Mouse (Mus musculus) layer of hippocampus, adult 8-10 months (tissue): ENCODE data around the gene Retnla. TPM values are rescaled to one million over a fixed set of nuclear protein-coding genes. Genes with fewer than 3 reads are reported as not detected.
"Not testable (repeated sequence)": the region's sequence is repeated elsewhere in the genome, so short reads cannot be mapped to it uniquely, and the experiment has no call there.

ENCODE experiments used
- DNase-seq, 2 experiments: peaks; one replicate each; pipeline ENCODE4 v3.0.0; 2022; ENCODE audit warnings: low spot score in 2 of 2
- total RNA-seq, 4 experiments: library from RNA; stranded (reverse); gene quantifications; 2 replicates each; pipeline ENCODE4 v1.2.4; 2022

The Retnla gene
- total RNA-seq, result not detected

DNA sequence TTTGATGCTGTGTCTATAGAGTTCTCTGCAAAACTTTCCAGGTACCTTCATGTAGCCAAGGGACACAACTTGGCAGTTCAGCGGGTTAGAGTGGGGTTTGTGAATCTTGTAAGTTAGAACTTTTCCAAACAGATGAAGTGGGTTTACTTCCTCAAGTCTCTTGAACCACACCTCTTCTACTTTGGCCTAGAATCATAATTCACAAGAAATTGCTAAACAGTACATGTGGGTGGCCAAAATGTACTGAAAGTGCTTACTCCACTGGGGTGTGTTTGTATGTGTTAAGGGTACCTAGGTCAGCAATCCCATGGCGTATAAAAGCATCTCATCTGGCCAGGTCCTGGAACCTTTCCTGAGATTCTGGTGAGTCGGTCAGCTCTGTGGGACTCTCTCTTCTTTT is at the start of gene Retnla:
TSS of gene Retnla (plus strand) at position 286 of the 400 bp plus-strand sequence.
- DNase-seq, result no peak

DNA sequence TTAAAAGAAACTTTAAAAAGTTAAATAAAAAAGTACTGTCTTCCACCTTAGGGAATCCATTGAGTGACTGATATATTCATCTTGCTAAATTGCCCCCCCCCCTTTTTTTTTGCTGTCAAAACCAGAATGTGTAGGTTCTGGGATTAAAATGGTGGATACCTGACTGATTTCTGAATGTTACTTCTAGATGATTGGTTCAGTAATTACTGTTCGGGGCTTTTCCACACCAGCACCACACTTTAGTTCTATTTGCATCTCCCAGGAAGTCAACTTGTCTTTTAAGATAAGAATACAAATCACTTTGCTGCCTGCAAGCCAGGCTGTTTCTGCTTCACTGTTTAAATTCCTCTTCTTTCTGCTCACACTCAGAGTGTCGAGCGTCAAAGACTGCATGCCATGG is 44.1 kb upstream of the Retnla start:
- no peak for DNase-seq

DNA sequence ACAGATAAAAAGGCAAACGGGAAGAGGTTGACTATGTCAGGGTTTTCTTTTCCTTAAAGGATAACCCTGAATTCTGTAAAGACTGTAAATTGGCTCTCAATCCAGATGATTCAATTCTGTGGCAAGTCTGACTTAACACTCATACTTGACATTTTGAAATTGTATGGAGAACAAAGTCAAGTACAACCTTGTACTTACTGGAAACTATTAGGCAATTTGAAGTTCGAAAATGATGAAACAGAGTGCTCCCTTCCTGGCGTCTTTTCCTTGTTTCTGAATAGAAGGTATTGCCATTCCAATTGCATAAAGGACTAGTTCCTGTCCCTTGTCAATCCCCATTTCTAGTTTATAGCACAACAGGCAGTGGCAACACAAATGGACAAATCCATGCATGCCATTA is 42.9 kb upstream of the Retnla start:
- DNase-seq, result no peak

DNA sequence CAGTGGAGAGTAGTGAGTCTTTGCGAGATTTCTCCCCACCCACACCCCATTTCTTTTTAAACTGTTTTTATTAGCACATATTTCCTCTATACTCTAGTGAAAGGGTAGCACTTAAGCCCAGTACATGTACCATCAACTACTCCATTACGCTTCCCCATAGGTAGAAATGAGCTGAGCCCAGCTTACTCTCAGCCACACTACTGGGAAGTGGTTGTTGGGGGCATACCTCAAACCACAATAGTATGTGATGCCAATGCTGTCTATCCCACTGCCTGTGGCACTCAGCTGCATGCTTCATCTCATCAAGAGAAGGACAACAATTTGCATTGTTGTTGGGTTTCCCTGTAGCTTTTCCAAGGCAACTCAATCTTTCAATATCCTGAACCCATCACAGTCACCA is 41.4 kb upstream of the Retnla start:
- DNase-seq, result no peak

DNA sequence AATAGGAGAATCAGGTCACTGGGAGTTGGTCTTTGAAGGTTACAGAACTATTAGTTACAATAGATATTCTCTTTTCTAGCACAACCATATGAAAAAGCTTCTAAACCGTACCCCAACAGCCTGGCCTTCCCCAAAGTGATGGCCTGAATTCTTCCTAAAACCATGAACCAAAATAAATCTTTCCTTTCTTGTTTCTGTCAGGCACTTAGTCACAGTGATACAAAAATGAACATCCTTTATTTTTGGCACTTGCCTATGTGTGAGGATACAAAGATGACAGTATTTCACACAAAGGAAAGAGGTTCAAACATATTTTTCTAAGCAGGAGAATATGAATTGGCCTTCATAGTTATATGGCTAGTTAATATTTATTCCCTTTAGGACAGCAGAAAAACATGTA is 36.9 kb upstream of the Retnla start:
- DNase-seq, result no peak

DNA sequence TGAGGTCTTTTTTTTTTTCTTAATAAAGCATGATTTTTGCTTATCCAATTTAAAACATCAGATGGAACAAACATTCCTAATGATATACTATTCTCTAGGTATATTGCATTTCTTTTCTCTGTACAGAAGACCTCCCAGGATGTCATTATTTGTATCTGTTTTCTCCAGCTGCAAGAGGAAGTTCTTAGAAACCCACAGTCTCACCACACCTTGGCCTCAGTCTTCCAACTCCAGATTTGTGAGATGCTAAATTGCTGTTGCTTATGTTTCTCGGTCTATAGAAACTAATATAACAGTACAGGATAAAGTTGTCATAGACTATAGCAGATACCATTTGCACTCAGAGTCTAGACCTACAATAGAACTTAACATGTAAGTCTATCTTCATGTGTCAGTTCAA is 35.8 kb upstream of the Retnla start:
- DNase-seq, result no peak

DNA sequence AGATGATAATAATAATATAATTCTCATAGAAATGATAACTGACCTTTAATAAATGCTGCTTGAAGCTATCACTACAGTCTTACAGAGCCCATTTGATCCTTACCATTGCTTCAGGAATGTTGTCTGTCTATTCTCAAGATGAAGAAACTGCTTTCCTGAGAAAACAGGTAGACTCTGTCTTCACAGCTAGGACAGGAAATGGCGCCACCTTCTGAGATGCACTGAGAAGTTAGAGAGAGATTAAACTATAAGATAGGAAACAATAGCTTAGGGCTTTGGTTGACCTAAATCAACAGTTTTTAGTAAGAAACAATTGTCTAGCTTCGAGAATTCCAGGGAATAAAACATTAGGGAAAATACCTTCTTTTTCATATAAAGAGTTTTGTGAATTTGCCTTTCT is 33.0 kb upstream of the Retnla start:
- no peak for DNase-seq

DNA sequence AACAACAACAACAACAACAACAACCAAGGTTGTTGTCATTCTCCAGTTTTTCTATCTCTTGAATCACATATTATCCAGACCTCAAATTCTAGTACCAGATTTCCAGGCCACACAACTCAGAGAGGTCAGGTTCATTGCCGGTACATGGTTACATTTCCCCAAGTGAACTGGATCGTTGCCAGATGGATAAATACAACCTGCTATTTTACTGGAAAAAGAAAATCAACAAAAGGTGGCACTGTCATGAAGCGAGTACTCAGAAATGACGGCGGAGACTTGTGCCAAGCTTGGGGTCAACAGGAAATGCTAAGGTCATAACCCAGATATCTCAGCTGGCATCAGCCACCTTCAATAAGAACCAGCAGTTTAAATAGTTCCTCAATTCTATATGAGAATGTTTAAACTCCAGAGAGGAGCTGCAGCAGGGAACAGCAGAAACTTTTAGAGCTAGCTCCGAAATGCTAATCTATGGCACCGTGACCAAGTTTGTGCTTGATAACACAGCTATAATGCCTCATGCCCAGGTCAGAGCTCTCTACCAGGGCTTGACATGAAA is 30.4 kb upstream of the Retnla start:
- no peak for DNase-seq

DNA sequence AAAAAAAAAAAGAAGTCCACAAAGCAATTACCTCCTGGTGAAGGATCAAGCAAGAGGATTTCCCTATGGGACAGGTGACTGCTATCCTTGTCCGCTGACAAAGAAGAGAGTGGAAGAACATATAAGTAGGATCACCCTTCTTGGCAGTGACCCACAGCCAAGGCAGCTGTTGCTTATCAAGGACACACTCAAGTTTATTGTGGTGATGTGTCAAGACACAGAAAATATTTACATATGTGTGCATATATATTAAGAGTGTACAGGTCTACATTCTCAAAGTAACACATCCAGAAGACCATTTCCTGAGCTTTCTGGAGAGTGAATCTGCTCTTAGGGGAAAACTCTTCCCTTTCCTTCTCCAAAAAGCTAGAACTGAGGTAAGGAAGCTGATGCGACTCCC is 25.7 kb upstream of the Retnla start, which contains the start of gene Retnlb:
TSS of gene Retnlb (plus strand) at position 162 of the 400 bp plus-strand sequence.
- DNase-seq, result no peak

DNA sequence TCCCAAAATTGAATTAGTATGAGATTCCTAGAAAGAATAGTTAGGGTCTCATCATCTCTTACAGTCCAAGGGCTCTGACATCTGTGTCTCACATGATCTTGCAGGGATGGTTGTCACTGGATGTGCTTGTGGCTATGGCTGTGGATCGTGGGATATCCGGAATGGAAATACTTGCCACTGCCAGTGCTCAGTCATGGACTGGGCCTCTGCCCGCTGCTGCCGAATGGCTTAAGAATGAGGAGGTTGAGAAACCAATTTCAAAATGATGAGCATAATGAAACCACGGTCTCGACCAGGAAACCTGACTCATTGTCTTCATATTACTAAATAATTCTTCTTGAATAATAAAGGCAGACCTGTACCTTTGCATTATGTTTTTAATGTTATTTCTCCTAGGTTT is 23.8 kb upstream of the Retnla start:
- no peak for DNase-seq

DNA sequence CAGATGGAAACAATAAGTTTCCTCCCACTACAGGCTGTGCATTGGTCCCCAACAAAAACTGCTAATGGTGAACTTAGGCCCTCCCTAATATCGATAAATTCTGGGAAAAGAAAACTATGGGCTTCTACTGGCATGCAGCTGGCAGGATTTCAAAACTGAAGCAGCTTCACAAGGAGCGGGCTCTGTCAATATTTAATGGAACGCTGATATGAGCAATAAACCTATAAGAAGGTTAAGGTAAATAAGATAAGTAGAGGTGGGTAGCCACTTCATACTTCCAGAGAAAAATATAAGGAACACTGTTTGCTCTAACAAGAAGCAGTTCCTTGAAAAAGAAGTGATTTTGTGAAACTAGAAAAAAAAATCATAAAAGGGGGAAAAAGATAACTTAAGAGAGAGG is 15.9 kb upstream of the Retnla start:
- no peak for DNase-seq

DNA sequence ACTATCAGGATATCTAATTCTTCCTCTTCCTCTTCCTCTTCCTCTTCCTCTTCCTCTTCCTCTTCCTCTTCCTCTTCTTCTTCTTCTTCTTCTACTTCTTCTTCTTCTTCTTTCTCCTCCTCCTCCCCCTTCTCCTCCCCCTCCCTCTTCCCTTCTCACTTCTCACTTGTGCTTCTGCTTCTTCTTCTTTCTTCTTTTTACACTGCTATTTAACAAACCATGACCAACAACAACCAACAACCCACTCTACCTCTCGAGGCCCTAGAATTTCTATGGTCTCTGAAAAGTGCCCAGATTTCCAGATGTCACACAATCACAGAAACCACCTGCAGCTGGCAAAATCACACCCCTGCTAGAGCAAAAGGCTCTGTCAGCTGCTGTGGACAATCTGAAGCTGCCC is 14.7 kb upstream of the Retnla start:
- no peak for DNase-seq

DNA sequence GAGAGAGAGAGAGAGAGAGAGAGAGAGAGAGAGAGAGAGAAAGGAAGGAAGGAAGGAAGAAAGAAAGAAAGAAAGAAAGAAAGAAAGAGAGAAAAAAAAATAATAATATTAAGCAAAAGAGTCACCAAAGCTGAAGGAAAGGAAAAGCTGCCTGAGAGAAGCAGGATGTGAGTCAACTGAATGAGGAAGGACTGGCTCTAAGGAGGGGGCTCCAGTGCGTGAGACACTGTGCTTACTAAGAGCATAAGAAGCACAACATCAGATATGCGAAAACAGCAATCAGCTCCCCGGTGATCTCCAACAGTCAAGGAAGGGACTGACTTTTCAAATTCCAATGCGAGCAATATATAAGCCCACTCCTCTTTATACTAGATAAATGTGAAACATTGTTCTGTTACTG is 13.3 kb upstream of the Retnla start:
- no peak for DNase-seq

DNA sequence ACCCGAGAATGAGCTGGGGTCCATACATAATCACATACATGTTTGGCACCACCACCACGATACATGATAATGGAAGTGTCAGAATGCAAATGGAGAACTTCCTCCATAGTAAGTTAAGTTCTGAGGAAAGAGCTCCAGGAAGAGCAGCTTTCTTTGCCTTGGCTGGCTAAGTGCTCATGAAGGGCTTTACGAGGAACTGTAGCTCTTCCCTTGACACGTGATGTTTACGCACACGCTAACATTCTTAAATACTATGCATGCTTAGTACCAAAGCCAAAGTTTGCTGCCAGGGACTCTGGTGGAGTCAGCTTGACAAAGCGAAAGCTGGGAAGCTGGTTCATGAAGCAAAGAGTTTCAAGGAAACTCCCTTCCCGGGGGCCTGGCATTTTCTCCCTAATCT is 10.3 kb upstream of the Retnla start:
- DNase-seq, result no peak

DNA sequence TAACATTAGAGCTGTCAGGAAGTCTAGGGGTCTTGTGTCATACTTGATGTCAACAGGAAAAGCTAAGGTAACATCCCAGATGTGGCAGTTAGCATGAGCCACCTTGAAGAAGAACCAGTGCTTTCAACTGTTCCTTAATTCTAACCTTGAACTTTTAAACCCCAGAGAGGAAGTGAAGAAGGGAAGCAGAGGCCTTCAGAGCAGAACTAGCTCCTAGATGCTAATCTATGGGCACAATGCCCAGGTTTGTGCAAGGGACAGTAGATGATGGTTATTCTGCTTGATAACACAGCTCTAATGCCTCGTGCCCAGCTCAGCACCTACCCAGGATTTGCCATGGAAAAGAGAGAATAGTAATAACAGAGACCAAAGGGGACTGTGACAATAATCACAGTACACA is 8.7 kb upstream of the Retnla start:
- DNase-seq, result not testable (repeated sequence)

DNA sequence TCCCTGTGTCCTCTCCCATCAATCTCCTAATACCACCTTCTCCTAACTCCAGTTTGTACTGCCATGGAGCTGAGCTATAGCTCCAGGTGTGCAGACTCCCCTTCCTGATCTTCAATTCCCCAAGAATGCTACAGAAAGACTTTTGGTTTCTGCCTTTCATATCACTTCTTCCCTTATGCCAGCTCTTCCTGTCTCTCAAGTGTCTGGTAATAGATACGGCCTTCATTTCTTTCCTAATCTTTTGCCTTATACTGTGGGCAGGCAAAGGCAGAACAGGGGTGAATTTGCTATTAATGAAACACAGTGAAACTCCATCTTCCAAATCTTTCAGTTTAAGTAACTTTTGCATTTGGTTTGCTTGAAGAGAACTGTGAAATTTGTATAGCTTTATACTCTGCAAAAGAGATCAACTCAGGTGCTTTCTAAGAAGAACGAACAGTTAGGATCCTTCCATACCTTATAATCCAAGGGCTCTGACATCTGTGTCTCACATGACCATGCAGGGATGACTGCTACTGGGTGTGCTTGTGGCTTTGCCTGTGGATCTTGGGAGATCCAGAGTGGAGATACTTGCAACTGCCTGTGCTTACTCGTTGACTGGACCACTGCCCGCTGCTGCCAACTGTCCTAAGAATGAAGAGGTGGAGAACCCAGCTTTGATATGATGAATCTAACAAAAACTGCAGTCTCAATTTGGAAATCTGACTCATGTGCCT is 1.5 kb downstream of the Retnla start:
- no peak for DNase-seq

DNA sequence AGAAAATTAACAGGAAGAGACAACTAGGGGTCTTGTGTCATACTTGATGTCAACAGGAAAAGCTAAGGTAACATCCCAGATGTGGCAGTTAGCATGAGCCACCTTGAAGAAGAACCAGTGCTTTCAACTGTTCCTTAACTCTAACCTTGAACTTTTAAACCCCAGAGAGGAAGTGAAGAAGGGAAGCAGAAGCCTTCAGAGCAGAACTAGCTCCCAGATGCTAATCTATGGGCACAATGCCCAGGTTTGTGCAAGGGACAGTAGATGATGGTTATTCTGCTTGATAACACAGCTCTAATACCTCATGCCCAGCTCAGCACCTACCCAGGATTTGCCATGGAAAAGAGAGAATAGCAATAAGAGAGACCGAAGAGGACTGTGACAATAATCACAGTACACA is 22.7 kb downstream of the Retnla start:
- not testable (repeated sequence) for DNase-seq

DNA sequence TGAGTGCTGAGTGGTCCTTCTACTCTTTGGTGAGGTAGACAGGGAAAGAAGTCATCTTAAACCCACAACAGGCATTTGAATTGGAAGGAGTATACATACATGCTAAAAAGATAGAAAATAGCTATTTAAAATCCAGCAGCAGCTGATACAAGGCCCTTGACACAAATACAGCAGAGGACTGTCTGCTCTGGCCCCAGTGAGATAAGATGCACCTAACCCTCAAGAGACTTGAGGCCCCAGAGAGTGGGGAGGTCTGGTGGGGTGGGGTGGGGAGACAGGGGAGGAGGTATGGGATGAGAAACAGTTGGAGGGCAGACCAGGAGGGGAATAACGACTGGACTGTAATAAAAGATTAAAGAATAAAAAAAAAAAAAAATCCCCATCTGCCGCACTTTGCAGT is 25.3 kb downstream of the Retnla start:
- no peak for DNase-seq

DNA sequence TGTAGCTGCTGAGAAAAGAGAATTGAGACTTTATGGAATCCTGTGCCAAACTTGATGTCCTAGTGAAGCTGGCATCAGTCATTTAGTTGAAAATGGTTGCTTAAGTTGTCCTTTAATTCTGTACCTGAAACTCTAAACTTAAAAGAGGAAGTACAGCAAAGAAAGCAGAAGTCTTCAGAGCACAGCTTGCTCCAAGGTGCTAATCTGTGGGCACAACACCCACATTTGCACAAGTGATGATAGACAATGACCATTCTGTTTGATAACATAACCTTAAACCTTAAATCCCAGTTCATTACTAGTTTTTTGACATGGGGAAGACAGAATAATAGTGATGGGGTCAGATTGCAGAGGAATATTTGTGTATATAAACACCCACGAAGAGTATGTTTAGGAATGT is 26.3 kb downstream of the Retnla start:
- no peak for DNase-seq

DNA sequence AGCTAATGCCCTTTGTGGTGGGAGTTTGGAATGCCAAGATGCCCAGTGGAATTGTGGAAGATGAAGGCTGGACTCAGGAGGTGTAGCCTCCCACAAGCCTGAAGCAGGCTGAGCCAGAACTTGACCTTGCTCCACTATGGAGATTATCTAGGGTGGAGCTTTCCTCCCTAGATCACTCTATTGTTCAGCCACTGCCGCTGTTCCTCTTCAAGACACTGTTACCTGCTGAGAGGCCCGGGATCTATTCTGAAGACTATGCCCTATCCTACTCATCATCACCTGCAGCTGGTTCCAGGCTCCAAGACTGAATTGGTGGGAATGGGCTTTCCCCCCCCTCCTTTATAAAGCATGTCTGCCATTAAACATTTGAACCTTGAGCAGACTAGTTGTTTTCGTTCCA is 27.3 kb downstream of the Retnla start:
- DNase-seq, result no peak

DNA sequence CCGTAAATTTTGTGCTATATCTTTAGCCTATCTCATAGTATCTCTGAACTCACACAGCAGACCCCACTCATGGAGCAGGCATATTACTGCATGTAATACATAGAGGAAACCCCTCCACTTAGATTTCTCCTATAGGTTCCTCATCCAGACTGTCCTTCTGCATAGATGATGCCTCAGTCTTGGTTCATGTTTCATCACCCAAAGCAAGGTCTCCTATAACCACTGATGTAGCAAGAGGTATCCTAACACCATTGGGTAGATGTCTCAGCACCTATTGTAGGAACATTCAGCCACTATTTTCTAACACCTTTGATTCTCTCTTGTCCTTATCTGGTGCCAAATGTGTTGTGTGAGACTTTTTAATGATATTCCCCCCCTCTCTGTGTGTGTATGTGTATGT is 29.4 kb downstream of the Retnla start:
- DNase-seq, result no peak

DNA sequence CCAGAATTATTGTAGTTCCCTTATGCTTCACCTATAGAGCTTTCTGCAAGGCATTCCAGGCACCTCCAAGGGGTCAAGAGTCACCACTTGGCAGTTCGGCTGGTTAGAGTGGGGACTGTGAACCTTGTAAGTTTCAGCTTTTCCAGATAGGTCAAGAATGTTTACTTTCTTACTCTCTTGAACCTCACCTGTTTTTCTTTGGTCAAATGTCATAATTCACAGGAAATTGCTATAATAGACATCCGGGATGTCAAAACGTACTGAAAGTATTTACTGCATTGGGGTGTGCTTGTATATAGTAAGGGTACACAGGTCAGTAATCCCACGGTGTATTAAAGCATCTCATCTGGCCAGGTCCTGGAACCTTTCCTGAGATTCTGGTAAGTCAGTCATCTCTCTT is 30.0 kb downstream of the Retnla start, which contains the start of gene Retnlg:
TSS of gene Retnlg (plus strand) at position 301 of the 400 bp plus-strand sequence.
- DNase-seq, result no peak

DNA sequence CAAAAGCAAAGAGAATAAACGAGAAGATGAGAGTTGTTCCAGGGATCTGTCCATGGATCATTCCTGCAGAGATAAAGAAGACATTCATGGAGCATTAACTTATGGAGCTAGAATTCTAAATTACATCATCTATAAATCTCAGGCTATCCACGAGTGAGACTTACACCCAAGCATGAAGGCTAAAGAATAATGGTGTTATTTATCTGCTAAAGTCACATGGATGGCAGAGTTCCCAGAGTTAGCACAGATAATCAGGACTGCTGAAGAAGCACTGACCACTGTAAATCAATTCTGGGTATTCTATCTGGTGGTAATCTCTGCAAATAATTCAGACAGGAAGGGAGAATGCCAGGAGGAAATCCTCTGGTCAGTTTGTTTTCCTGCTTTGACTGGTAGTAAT is 48.4 kb downstream of the Retnla start:
- no peak for DNase-seq
